Mouse (Mus musculus): ENCODE results near the gene Tnnt1. TPM values are rescaled to one million over a fixed set of nuclear protein-coding genes. Genes with fewer than 3 reads are reported as not detected.

Gene Tnnt1
- 2.9 and 6.7 TPM in 2 replicates for polyA plus RNA-seq (2012; rRNA removed)

- DNase-seq = no peak
- WGBS = 28% methylated on average over 4 of the region's 4 CpGs
- no peak within 1 kb of the TSS for H3K4me3 ChIP-seq (replicated peaks; ENCODE audit: insufficient read depth, low read depth, low read length)
Observed at GRCm38 (mm10) chr7:4516332-4517050, at the start of gene Tnnt1. Tnnt1 (minus strand) TSS chr7:4516382.

DNA sequence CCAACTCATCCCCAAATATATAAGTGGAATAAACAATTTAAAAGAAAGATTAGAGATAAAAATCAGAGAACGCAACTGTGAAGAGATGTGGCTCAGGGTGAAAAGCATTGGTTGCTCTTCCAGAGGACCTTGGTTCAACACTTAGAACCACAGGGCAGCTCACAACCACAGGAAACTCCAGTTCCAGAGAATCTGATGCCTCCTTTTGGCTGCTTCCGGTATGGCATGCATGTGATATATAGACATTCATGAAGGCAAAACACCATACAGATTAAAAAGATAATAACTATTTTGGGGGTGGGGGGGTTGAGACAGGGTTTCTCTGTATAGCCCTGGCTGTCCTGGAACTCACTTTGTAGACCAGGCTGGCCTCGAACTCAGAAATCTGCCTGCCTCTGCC, 46.5 kb upstream of the Tnnt1 start:
- Histone ChIP-seq H3K27me3 (ENCODE audit: control insufficient read depth, insufficient read depth, low read length) (no peaks in the 10 kb centered on the region), H3K27ac (ENCODE audit: insufficient read depth, low read length) (no peak overlapping the region), H3K4me1 (ENCODE audit: control insufficient read depth, insufficient read depth, low read length) (no peaks in the 10 kb centered on the region), H3K4me3 (replicated peaks; ENCODE audit: insufficient read depth, low read depth, low read length) (no peak overlapping the region)
- WGBS = 89% methylated on average over 3 of the region's 3 CpGs
- no peak for DNase-seq
- TF ChIP-seq POLR2A (IDR thresholded peaks at IDR 0.05; ENCODE audit: borderline replicate concordance, insufficient read depth, low read length) (no peak), CTCF (IDR thresholded peaks at IDR 0.05; ENCODE audit: borderline replicate concordance, insufficient read depth, low read depth, low read length) (no peak)

More at GRCm38 (mm10) chr7:4516332-4517050, at the start of gene Tnnt1:
- Histone ChIP-seq H3K4me1 (ENCODE audit: control insufficient read depth, insufficient read depth, low read length) (no peaks in the 10 kb centered on the region), H3K27me3 (ENCODE audit: control insufficient read depth, insufficient read depth, low read length) (no peaks in the 10 kb centered on the region), H3K27ac (ENCODE audit: insufficient read depth, low read length) (no peak within 1 kb of the TSS)
- TF ChIP-seq POLR2A (IDR thresholded peaks at IDR 0.05; ENCODE audit: borderline replicate concordance, insufficient read depth, low read length) (no peak), CTCF (IDR thresholded peaks at IDR 0.05; ENCODE audit: borderline replicate concordance, insufficient read depth, low read depth, low read length) (no peak)

GRCm38 (mm10) chr7:4557167-4557560, 41.0 kb upstream of the Tnnt1 start:
- Histone ChIP-seq H3K4me1 (ENCODE audit: control insufficient read depth, insufficient read depth, low read length) (no peaks in the 10 kb centered on the region), H3K27ac (ENCODE audit: insufficient read depth, low read length) (no peak overlapping the region), H3K4me3 (replicated peaks; ENCODE audit: insufficient read depth, low read depth, low read length) (no peak overlapping the region), H3K27me3 (ENCODE audit: control insufficient read depth, insufficient read depth, low read length) (no peaks in the 10 kb centered on the region)
- no peak for DNase-seq
- TF ChIP-seq CTCF (IDR thresholded peaks at IDR 0.05; ENCODE audit: borderline replicate concordance, insufficient read depth, low read depth, low read length) = no peak
- no peak for TF ChIP-seq POLR2A (IDR thresholded peaks at IDR 0.05; ENCODE audit: borderline replicate concordance, insufficient read depth, low read length)
- 61% methylated on average over 6 of the region's 6 CpGs for WGBS

GRCm38 (mm10) chr7:4556256-4557166, 40.3 kb upstream of the Tnnt1 start:
- no peaks in the 10 kb centered on the region for H3K27me3 ChIP-seq (ENCODE audit: control insufficient read depth, insufficient read depth, low read length)
- 17% methylated on average over 15 of the region's 15 CpGs for WGBS
- no peaks in the 10 kb centered on the region for H3K4me1 ChIP-seq (ENCODE audit: control insufficient read depth, insufficient read depth, low read length)
- no peak overlapping the region for H3K27ac ChIP-seq (ENCODE audit: insufficient read depth, low read length)
- H3K4me3 ChIP-seq (replicated peaks; ENCODE audit: insufficient read depth, low read depth, low read length) = no peak overlapping the region
- peak; percentile 84 to 86 for DNase-seq
- TF ChIP-seq POLR2A (IDR thresholded peaks at IDR 0.05; ENCODE audit: borderline replicate concordance, insufficient read depth, low read length) (no peak), CTCF (IDR thresholded peaks at IDR 0.05; ENCODE audit: borderline replicate concordance, insufficient read depth, low read depth, low read length) (peak; percentile 99)

DNA sequence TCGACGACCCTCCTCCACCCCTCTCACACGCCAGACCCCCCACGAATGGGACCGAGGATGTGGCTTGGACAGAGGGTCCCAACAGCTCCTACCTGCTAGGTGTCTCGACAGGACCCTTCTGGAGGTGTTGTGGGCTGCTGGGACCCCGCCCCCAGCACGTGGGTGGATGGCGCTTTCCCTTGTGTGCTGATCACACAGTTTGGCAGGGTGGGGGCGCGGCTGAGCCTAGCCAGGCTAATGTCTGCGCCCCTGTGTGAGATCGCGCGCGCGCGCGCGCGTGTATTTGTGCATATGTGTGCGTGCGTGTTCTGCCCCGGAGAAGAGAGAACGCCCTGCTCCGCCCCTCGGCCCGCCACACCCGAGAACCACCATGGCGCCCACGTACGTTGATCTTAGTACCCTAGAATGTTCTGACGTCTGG, 31.0 kb upstream of the Tnnt1 start, which contains the start of gene Syt5:
TSS of gene Syt5 (minus strand) at position 321 of the 421 bp plus-strand sequence.
- Histone ChIP-seq H3K27me3 (ENCODE audit: control insufficient read depth, insufficient read depth, low read length) (no peaks in the 10 kb centered on the region), H3K27ac (ENCODE audit: insufficient read depth, low read length) (no peak within 1 kb of the TSS), H3K4me1 (ENCODE audit: control insufficient read depth, insufficient read depth, low read length) (peaks cover 3% of the 10 kb centered on the region), H3K4me3 (replicated peaks; ENCODE audit: insufficient read depth, low read depth, low read length) (peak within 1 kb of the TSS; percentile 56)
- no peak for TF ChIP-seq CTCF (IDR thresholded peaks at IDR 0.05; ENCODE audit: borderline replicate concordance, insufficient read depth, low read depth, low read length)
- no peak for TF ChIP-seq POLR2A (IDR thresholded peaks at IDR 0.05; ENCODE audit: borderline replicate concordance, insufficient read depth, low read length)
- peak; percentile 54 to 57 for DNase-seq
- whole genome bisulfite sequencing = 2% methylated on average over 33 of the region's 33 CpGs

GRCm38 (mm10) chr7:4546591-4547131, 30.5 kb upstream of the Tnnt1 start:
- Histone ChIP-seq H3K4me1 (ENCODE audit: control insufficient read depth, insufficient read depth, low read length) (peaks cover 3% of the 10 kb centered on the region), H3K4me3 (replicated peaks; ENCODE audit: insufficient read depth, low read depth, low read length) (peak overlapping the region; percentile 56), H3K27ac (ENCODE audit: insufficient read depth, low read length) (no peak overlapping the region), H3K27me3 (ENCODE audit: control insufficient read depth, insufficient read depth, low read length) (no peaks in the 10 kb centered on the region)
- no peak for TF ChIP-seq POLR2A (IDR thresholded peaks at IDR 0.05; ENCODE audit: borderline replicate concordance, insufficient read depth, low read length)
- peak; percentile 7; the same call in 1 of the 2 replicates for TF ChIP-seq CTCF (IDR thresholded peaks at IDR 0.05; ENCODE audit: borderline replicate concordance, insufficient read depth, low read depth, low read length)
- WGBS = under 1% methylated on average over 26 of the region's 26 CpGs
- peak; percentile 90 to 91 for DNase-seq

GRCm38 (mm10) chr7:4546050-4546449, 29.9 kb upstream of the Tnnt1 start:
- Histone ChIP-seq H3K27ac (ENCODE audit: insufficient read depth, low read length) (no peak overlapping the region), H3K4me3 (replicated peaks; ENCODE audit: insufficient read depth, low read depth, low read length) (peak overlapping the region; percentile 56), H3K4me1 (ENCODE audit: control insufficient read depth, insufficient read depth, low read length) (peaks cover 3% of the 10 kb centered on the region), H3K27me3 (ENCODE audit: control insufficient read depth, insufficient read depth, low read length) (no peaks in the 10 kb centered on the region)
- TF ChIP-seq CTCF (IDR thresholded peaks at IDR 0.05; ENCODE audit: borderline replicate concordance, insufficient read depth, low read depth, low read length) (no peak), POLR2A (IDR thresholded peaks at IDR 0.05; ENCODE audit: borderline replicate concordance, insufficient read depth, low read length) (no peak)
- 61% methylated on average over 15 of the region's 15 CpGs for WGBS
- DNase-seq = no peak
